Mouse (Mus musculus) right cerebral cortex, postnatal 25 days (tissue): ENCODE data around the gene Gm11034.
A peak's percentile ranks its signal among the peaks of the same experiment; 100 is the strongest.

ENCODE experiments used
- DNase-seq: peaks from one replicate; pipeline ENCODE4 v3.0.0; 2022

Gm11034 gene

DNA sequence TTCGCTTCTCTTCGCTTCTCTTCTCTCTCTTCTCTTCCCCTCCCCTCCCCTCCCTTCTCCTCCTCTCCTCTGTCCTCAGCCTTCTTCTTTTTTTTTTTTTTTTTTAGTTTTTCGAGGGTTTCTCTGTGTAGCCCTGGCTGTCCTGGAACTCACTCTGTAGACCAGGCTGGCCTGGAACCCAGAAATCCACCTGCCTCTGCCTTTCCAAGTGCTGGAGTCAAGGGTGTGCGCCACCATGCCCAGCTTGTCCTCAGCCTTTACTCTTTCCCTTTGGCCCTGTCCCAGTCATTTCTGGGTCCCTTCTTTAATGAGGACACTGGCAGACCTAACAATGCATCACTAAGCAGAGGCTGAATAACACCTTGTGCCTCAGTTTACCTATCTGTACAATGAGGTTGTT lies at the start of gene Gm11034:
Gene Gm11034, minus strand, starts transcription at position 101 of the 400 bp plus-strand sequence.
- DNase-seq, result no peak

DNA sequence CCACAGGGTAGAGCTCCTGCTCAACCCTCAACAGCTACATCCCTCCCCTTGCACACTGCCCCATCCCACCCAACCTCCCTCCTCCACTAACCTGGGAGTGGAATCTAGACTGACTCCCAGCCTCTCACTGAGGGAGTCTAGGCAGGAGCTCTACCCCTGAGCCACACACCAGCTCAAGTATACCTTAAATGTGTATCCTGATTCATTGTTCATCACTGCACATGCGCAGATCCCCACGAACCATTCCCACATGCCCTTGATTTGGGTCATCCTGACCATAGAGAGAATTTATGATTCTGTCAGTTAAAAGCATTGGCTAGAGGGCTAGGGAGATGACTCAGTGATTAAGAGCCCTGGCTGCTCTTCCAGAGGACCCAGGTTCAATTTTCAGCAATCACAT lies 49.3 kb upstream of the Gm11034 start:
- no peak for DNase-seq

DNA sequence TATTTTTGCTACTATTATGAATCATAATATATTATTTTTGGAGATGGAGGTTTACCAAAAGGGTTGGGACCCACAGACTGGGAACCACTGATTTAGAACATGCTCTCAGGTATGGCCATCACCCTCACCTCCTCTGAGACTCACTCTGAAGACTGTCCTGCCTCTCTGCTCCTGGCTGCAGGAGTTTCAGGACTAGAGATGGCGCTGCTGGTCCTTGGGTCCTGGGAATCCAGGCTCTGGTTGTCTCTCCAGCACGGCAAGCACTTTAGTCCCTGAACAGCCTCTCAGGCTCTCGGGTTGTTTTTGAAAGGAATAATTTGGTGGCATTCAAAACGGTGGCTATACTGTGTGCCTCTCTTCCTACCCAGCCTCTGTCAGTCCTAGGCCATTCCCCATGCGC lies 48.4 kb upstream of the Gm11034 start:
- DNase-seq, result no peak

DNA sequence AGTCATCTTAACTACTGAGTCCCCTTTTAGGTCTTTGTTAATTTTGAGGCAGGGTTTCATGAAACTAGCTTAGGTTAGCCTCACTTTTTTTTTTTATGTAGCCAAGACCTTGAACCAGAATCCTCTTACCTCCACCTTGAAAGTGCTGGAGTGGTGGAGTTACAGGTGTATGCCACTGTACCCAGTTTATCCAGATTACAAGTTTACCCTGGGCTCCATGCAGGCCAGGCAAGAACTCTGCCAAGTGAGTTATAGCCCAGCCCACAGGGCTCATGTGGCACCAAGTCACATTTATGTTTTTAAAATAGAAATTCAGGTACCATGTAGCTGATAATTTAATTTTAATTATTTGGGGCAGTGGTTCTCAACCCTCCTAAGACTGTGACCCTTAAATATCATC lies 48.0 kb upstream of the Gm11034 start:
- no peak for DNase-seq

DNA sequence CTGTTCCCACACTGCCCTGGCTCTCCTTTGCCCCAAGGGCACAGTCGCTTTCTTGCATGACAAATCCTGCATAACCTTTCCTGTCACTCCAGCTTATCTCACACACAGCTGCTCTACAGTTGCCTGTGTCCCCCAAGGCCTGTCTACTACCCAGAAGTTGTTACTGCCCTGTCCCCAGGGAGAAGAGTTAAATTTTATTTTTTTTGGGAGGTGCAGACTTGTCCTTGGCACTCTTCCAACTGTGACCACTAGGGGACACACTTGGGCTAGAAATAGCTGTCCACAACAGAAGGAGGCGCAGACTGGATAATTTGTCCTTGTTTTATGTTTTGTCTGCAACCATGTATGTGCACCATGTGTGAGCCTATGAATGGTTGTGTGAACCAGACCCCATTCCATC lies 47.6 kb upstream of the Gm11034 start:
- DNase-seq, result no peak

DNA sequence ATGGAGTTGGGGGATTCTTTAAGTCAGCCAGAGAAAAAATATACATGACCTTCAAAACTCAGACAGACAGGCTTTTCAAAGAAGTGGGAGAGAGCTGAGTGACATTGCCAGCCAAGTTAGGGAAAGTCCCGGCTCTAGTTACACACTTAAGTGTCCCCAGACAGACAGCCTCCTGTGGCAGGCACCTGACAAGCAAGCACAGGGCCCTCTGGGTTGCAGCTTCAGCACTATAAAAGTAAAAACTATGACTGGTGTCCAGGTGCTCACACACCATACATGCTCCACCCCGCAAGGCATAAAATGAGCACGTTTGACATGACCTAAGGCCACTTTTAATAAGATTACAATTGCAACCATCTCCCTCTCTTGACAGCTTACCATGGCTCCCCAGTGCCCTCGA lies 47.1 kb upstream of the Gm11034 start:
- no peak for DNase-seq

DNA sequence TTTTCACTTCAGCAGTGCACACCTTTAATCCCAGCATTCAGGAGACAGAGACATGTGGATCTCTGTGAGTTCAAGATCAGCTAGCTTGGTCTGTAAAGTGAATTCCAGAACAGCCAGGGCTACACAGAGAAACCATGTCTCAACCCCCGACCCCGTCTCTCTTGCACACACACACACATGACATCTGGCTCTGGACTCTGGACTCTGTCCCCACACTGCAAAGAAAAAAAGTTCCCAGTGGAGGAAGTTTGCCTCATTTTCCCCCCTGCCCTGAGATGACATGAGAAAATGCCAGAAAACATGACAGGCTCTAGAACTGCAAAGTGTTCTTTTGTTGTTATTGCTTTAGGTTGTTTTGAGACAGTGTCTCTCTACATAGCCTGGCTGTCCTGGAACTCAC lies 46.4 kb upstream of the Gm11034 start:
- DNase-seq, result no peak

DNA sequence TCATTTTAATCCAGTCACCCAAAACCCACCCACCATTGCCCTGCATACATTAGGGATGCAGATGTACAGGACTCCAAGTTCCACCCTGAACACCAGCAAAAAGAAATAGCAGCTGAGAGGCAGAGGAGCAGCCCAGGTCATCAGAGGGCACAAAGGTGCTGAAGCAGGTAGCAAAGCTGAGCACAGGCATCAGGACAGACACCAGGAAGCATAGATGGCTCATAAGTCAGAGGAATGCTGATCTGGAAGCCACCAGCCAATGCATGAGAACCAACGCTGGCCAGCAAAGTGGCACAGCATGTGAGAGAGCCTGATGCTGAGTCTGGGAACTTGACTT lies 44.4 kb upstream of the Gm11034 start:
- no peak for DNase-seq

DNA sequence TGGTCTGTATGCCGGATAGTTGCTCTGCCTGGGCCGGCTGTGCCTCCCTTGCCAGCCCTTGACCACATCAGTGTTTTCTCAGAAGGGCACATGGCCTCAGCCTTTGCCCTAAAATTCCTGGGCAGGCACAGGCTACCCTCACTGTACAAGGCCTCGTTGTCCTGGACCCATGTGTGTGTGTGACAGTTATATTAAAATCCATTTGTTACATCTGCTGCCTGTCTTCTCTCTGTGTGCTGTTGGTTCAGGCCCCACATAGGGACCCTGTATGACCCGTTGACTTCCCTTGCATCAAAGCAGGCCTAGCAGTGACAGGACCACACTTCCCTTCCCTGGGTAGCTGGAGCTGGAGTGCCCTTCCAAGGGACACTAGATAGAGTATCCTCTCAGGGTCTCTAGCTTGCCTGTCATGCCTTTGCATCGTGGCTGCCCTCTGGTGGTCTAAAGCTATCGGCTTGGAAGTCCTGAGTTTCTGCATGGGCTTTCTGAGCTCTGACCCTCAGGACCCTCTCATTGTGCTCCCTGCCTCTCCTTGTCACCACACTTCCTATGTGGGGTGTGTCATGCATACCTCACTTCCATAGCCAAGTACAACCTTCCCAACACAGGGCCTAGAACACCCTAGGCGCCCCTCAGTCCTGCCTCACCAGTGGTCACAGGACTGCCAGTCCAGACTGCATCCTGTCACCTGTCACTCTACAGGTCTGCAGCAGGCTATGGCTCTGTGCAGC lies 43.9 kb upstream of the Gm11034 start:
- DNase-seq, result peak; percentile 22

DNA sequence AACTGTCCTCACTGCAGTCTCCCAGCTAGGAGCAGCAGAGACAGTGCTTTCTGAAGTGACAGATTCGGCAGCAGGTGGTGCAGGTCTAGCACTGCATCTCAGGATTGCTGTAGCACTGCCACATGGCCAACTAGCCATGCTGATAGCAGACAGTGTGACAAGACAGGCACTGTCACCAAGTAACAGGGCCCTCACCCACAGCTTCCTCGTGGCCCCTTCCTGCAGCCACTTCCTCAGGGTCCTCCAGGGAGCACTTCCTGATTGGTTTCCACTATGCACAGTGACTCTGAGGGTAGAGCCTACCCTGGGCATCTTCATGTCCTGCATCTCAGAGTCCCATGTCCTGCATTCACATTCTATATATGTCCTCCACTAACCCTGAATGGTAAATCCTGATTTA lies 31.2 kb upstream of the Gm11034 start:
- no peak for DNase-seq

DNA sequence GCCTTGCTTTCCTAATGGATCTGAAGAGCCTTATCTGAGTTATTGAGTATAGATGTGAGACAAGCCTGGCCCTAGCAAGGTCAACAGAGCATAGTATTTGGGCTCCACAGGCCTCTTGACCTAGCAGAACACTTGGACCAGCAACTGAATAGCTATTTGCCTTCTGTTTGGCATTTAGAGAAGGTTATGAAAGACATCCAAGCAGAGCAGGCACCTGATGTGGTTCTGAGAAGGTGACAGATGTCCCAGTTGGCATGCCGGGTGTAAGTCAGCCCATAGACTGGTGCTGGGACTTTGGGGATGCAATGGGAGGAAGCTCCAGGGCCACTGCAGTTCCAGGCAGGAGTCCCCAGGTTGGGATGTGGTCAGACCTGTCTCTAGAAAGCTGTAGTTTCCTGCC lies 28.8 kb upstream of the Gm11034 start:
- no peak for DNase-seq

DNA sequence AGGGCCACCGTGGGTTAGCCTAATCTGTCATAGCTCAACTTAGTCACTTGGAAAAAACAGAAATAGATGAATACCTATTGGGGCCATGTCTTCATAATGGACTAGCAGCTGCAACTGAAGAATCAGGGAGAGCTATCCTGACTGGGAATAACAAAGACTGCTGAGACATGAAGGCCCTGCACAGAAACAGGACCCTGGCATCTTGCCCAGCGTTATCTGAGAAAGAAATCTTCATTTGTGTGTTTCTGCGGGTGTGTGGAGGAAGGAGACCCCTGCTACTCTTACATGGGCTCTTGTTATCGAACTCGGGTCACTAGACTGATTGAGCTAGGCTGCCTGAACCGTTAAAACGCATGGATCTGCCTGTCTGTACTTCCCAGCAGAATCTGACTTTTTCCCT lies 27.5 kb upstream of the Gm11034 start:
- DNase-seq, result no peak

DNA sequence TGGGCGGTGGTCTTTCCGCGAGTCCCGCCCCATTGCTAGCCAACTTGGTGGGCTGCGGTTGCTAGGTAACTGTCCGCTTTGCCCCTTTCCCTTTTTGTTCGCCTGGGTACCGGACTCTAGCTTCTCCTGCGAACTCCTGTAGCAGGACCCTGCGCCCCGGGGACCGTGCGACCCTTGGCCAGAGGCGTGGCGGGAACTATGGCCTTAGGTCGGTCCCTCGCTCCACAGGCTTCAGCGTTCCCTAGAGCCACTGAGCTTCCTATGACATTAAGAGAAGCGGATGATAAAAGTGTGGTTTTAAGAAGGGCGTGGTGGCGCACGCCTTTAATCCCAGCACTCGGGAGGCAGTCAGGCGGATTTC lies 26.9 kb upstream of the Gm11034 start:
- DNase-seq, result no peak

DNA sequence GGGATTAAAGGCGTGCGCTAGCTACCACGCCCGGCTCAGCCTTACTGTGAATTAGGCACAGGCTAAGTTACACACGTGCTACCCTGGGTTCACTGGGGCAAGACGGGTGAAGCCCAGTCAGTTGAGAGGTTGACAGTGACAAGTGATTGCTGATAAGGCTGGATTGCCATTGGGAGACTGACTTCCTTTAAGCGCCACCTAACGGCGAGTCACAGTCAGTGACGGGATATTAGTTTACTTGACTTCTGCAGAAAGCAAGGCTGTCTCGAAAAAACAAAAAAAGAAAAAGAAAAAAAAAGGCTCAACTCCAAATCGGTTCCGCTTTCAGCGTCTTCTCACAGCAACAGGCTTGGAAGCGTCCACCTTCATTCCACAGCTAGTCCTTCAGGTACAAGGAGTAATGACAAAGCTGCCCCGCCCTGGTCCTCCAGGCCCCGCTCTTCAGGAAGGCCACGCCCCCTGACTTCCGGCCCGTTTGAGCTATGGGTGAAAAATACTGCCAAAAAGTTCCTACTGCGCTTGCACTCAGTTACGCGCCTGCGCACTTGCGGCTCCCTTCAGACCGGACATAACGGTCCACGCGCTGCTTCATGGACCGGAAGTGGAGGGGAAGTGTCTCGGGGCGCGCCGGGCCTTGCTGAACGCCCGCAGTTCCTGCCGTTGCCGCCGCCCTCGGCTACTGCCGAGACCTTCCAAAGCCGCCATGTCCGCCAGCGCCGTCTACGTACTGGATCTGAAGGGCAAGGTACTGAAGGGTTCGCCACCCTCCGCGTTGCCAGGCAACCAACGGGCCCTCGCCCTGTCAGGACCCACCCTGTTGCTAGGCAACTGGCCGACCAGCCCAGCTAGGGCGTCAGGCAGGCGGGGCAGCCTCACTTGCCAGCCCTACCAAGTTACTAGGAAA lies 26.3 kb upstream of the Gm11034 start, which contains the start of gene Ap1m1:
Gene Ap1m1, plus strand, starts transcription at position 520 of the 904 bp plus-strand sequence.
- DNase-seq, result peak; percentile 98

DNA sequence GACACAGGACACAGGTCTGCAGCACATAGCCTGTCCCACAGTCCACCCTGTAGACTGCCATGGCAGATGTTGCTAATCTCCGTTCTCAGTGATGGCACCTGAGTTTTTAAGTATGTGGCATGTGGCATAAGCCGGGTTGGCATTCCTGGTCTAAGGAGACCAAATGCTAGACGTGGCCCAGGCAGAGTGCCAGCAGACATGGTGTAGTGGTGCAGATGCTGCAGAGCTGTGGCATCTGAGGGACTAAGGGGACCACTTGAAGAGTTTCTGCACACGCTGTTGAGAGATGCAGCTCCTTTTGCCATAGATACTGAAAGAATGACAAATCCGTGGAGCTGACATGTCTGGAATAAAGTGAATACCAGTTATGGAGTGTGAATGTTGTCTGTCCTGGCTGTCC lies 9.2 kb upstream of the Gm11034 start:
- no peak for DNase-seq

DNA sequence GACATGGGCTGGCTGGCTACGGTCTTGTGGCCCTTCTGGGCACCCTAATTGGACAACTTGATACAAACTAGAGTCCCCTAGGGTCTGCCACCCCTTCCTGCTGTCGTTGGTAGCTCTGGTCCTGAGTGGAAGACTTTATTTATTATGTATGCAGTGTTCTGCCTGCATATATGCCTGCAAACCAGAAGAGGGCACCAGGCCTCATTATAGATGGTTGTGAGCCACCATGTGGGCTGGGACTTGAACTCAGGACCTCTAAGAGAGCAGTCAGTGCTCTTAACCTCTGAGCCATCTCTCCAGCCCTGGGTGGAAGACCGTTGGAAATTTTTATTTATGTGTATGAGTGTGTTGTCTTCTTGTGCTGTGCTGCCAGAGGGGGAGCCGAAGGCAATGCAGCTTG lies 7.3 kb upstream of the Gm11034 start:
- no peak for DNase-seq

DNA sequence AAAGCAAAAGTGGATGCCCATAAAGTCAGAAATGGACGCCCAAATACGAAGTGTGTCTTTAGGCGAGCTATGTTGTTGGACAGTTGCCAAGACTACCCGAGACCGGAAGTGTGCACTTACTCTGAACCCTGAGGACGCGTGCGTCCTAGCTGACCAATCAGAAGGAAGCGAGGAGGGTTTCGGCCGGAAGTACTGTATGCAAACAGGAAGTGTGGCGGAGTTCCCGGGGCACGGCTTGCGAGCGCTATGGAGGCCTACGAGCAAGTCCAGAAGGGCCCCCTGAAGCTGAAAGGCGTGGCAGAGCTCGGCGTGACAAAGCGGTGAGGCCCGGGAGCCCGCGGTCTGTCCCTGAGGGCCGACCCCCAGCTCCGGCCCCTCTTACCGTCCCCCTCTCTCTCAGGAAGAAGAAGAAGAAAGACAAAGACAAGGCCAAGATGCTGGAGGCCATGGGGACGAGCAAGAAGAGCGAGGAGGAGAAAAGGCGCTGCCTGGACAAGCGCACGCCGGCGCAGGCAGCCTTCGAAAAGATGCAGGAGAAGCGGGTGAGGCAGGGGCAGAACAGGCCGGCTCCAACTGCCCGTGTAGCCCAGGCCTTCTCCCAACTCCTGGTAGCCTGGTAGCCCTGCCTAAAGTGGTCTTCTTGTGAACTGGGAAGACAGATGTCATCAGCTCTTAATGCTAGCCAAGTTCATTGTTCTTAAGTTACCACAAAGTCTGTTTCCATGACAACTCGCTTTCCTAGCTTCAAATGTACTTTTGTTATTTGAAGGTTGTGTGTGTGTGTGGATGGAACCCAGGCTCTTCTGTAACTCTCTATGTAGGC lies 6.3 kb upstream of the Gm11034 start, which contains the start of gene Fam32a:
Gene Fam32a, plus strand, starts transcription at position 190 of the 823 bp plus-strand sequence.
- peak; percentile 84 for DNase-seq

DNA sequence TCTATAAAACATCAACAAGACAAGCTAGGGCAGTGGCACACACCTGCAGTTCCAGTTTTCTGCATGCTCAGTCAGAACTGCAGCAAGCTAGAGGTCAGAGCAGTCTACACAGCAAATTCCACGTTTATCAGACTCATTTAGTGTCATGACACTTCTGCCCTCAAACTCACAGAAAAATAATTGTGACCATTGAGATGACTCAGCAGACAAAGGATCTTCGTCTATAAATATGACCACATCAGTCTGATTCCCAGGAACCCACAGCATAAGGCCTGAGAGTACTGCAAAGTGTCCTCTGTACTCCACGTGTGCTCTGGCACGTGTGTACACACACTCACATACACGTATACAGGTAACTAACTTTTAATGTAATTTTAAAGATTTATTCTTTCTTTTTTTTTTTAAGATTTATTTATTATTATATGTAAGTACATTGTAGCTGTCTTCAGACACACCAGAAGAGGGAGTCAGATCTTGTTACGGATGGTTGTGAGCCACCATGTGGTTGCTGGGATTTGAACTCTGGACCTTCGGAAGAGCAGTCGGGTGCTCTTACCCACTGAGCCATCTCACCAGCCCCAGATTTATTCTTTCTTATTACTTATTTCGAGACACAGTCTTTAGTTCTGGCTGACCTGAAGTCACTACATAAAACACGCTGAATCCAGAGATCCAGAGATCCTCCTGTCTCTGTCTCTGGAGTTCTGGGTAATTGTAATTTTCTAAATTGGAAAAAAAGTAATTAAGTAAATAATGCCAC lies 5.5 kb upstream of the Gm11034 start:
- no peak for DNase-seq

DNA sequence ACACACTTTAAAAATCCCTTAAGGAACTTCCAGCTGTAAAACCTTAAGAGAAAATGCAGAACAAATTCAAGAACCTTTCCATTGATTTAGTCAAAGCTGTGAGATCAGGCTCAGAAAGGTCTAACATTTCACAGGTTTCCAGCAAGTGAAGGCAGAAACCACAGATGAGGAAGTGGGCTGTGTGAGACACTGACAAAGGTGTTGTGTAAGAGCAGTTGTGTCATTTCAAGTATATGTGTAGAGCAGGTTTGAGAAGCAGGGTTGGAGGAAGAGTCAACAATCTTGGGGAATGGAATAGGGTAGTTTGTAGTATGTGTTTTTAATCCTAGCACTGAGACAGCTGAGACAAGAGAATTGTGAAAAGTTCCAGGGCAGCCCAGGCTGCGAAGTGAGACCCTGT lies 2.4 kb upstream of the Gm11034 start:
- no peak for DNase-seq

DNA sequence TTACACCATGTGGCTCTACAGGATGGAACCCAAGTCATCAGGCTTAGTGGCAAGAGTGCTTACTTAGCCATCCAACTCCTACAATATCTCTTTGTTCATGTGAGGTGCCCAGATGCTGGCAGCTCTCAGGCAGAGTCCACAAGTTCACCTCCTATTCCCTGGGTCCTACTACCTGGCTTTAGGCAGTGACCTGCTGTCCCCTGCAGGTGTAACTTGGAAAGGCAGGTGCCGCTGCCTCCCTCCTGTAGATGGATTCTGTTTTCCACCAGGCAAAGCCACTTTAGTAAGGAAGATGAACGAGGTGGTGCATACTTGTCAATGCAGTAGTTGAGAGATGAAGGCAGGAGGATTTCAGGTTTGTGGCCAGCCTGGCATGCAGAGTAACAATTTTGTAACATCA lies 1.6 kb upstream of the Gm11034 start:
- no peak for DNase-seq

DNA sequence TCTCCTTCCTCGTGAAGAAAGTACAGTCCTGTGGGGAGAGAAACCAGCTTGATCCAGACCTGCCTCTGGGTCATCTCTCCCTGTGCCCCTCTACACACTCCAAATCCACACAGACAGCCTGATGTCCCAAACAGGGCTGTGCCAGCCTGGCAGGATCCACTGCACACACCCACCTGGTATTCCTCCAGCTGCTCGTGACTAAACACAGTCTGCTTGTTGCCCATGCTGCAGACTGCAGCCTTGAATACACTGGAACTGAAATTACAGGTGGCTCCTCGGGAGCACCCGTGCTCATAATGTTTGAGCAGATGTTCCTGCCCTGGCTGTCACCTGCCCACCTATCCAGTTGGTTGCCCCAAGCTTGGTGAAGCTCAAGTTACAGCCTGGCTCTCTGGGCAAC lies 685 bp downstream of the Gm11034 start, which contains the start of gene Cib3:
Gene Cib3, minus strand, starts transcription at position 87 of the 400 bp plus-strand sequence.
- DNase-seq, result peak; percentile 15

DNA sequence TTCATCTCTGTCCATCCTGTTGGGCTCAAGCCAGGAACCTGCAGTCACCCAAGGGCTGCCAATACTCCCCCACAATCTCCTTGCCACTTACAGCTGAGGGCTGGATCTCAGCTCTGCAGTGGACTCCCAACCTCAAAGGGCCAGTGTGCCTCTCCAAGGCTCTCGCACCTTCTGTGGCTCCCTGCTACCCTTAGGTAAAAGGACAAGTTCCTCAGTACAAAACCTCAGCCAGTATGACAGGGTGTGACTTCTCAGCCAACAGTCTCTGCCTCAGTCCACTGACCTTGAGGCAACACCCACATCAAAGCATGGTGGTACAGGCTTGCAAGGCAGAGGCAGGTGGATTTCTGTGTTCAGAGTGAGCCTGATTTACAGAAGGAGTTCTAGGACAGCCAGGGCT lies 1.6 kb downstream of the Gm11034 start:
- no peak for DNase-seq

DNA sequence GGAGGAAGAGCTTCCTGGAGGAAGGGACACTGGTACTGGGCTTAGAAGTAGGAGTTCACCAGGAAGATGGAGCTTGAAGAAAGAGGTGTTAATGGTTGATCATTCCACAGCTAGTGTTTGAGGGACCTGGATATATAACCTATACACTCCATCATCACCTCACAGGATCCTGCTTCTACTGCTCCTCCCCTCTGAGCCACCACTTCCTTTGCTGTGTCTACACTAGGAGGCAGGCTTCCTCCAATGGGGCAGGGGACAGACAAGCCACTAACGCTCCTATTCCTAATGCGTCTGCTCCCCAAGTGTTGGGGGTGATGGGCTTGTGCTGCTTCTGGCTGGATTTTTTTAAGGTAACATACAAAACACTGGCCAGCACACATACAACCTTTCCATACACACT lies 2.7 kb downstream of the Gm11034 start:
- no peak for DNase-seq
